Mouse (Mus musculus) heart, postnatal 14 days (tissue): ENCODE results near the gene Thap7. TPM values are rescaled to one million over a fixed set of nuclear protein-coding genes. Genes with fewer than 3 reads are reported as not detected.
A peak's percentile ranks its signal among the peaks of the same experiment; 100 is the strongest.

Experiments used
- DNase-seq, 2 experiments: peaks; one replicate each; pipeline ENCODE4 v3.0.0; 2021 to 2022
- intact Hi-C: fragments of 180-260 bp; cut with DNase I; formaldehyde crosslinking; loops from one replicate; pipeline ENCODE4 v1.15.1; 2025
- total RNA-seq, 2 experiments: library from RNA; stranded (reverse); gene quantifications; 2 replicates each; pipeline ENCODE4 v1.2.3; 2021

Thap7 gene
- total RNA-seq, 2 experiments from 2014 or later, result 14.3 to 14.7 TPM

GRCm38 (mm10) chr16:17496499-17497305, 34.2 kb downstream of the Thap7 start:
- intact Hi-C loops, result no loop called here
- peak; percentile 67 to 73 for DNase-seq

GRCm38 (mm10) chr16:17491896-17492561, 38.9 kb downstream of the Thap7 start:
- intact Hi-C loops, result no loop called here
- DNase-seq, result no peak

- intact Hi-C loops, result no loop called here
- DNase-seq, result no peak
These were observed 39.8 kb downstream of the Thap7 start for GRCm38 (mm10) chr16:17491154-17491553.

- peak; percentile 26 to 38 for DNase-seq
These were observed 41.3 kb downstream of the Thap7 start, which contains the start of gene Aifm3 for GRCm38 (mm10) chr16:17489469-17490111. Gene Aifm3 (plus strand): TSS chr16:17489611.

GRCm38 (mm10) chr16:17488478-17489468, 42.2 kb downstream of the Thap7 start:
- no peak for DNase-seq
- intact Hi-C loops, result no loop called here

More at GRCm38 (mm10) chr16:17489469-17490111, 41.3 kb downstream of the Thap7 start, which contains the start of gene Aifm3:
- intact Hi-C loops, result no loop called here

GRCm38 (mm10) chr16:17486505-17486904, 44.4 kb downstream of the Thap7 start:
- intact Hi-C loops, result no loop called here

GRCm38 (mm10) chr16:17481465-17481864, 49.5 kb downstream of the Thap7 start:
- intact Hi-C loops, result no loop called here
- no peak for DNase-seq

More at GRCm38 (mm10) chr16:17486505-17486904, 44.4 kb downstream of the Thap7 start:
- DNase-seq, result peak; percentile 47 to 49

GRCm38 (mm10) chr16:17478331-17478943, 52.5 kb downstream of the Thap7 start:
- intact Hi-C loops, result no loop called here

More at GRCm38 (mm10) chr16:17478331-17478943, 52.5 kb downstream of the Thap7 start:
- DNase-seq, result no peak

Other genes with a start within 250 kb of the Thap7 start
- gene Serpind1, start 199.8 kb downstream of the Thap7 start, total RNA-seq, result 1 to 10 TPM; 2.1 to 2.2 TPM
- gene Snap29, start 125.2 kb downstream of the Thap7 start, total RNA-seq, result 10 to 100 TPM; 15.8 to 16.5 TPM
- gene Pi4ka, start 124.8 kb downstream of the Thap7 start, total RNA-seq, result 10 to 100 TPM; 52.7 to 54.3 TPM
- 10 to 100 TPM; 25.2 to 28.9 TPM for gene Crkl, start 79.1 kb downstream of the Thap7 start, total RNA-seq
- gene Aifm3, start 41.5 kb downstream of the Thap7 start, total RNA-seq, result under 1 TPM; 0.19 to 0.24 TPM
- 10 to 100 TPM; 39.4 to 42.8 TPM for gene Lztr1, start 22.4 kb downstream of the Thap7 start, total RNA-seq
- gene Lrrc74b, start 30.1 kb upstream of the Thap7 start, total RNA-seq, result under 1 TPM; 0.15 to 0.24 TPM
- gene P2rx6, start 30.7 kb upstream of the Thap7 start, total RNA-seq, result under 1 TPM; 0.54 to 0.84 TPM
- 1 to 10 TPM; 1.6 to 1.8 TPM for gene Slc7a4, start 52.1 kb upstream of the Thap7 start, total RNA-seq
- 10 to 100 TPM; 18.7 to 21.2 TPM for gene Smpd4, start 88.2 kb upstream of the Thap7 start, total RNA-seq
- gene Ccdc74a, start 115.3 kb upstream of the Thap7 start, total RNA-seq, result 1 to 10 TPM in 1 of 2 experiments, under 1 TPM in 1; 0.72 to 1.2 TPM
- gene Med15, start 201.8 kb upstream of the Thap7 start, total RNA-seq, result 10 to 100 TPM; 31.6 to 32.4 TPM
- 10 to 100 TPM; 18.2 to 21.7 TPM for gene Klhl22, start 228.5 kb upstream of the Thap7 start, total RNA-seq